Mouse (Mus musculus): ENCODE data around the gene Dchs1.

Gene Dchs1

GRCm38 (mm10) chr7:105737648-105738047 is 49.8 kb downstream of the Dchs1 start:
- no peak for TF ChIP-seq GATA4 (IDR thresholded peaks at IDR 0.05; ENCODE audit: insufficient replicate concordance, low read length)

DNA sequence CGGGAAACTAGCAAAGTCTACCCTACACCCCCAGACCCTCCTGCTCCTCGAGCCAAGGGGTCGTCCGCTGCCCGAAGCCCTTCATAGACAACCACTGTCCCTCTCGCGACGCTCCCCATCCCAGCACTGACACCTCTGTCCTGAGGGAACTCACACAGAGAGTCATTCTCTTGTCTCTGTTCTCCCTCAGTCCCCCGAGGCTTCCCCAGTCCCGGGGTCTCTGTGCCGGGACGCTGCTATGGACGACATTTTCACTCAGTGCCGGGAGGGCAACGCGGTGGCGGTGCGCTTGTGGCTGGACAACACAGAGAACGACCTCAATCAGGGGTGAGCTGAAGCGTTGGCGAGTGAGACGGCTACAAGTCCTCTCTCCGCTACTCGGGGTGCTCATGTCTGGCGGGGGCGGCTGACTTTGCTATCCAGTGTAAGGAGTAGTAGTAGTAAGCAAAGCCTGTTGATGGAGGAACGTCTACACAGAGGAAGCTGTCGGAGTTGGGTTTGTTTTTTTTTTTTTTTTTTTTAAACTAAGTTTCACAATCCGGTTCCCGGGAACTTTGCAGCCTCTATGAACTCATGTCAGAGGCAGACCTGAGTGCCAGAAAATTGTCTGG is 50.4 kb downstream of the Dchs1 start, which contains the start of gene Rrp8:
Gene Rrp8 (minus strand): TSS at position 475 of the 611 bp plus-strand sequence.
- TF ChIP-seq GATA4 (IDR thresholded peaks at IDR 0.05; ENCODE audit: insufficient replicate concordance, low read length): no peak

DNA sequence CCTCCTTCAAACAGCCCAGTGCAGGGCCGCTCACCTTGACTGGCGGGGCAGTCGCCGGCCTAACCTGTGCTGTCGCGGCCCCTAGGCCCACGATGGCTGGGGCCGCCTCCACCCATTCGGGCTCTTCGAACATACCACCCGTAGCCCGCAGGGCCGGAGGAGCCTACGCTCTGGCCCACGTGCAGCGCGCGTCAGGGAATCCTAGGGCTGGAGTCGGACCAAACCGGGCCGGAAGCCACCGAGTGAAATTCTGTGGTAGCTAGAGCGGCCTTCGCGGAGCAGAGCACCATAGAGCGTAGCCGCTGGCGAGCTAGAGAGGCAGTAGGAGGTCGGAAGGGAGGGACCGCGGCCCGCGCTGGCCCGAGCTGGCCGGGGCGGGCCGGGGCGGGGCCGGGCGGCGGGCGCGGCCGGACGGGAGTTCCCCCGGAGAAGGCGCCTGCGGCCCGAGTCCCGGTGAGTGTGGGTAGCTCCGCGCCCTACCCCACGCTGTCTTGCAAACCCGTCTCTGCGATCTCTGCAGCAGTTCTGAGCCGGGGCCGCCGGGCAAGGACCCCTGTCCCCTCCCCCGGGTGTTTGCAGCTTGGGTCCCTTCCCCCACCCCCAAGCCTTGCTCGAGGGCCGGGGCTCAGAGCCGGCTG is 51.1 kb downstream of the Dchs1 start, which contains the start of gene Ilk:
Gene Ilk (plus strand): TSS at position 329 of the 638 bp plus-strand sequence.
- TF ChIP-seq GATA4 (IDR thresholded peaks at IDR 0.05; ENCODE audit: insufficient replicate concordance, low read length): no peak; the same call in 1 of the 2 replicates

GRCm38 (mm10) chr7:105734826-105735225 is 52.6 kb downstream of the Dchs1 start:
- no peak for TF ChIP-seq GATA4 (IDR thresholded peaks at IDR 0.05; ENCODE audit: insufficient replicate concordance, low read length)

DNA sequence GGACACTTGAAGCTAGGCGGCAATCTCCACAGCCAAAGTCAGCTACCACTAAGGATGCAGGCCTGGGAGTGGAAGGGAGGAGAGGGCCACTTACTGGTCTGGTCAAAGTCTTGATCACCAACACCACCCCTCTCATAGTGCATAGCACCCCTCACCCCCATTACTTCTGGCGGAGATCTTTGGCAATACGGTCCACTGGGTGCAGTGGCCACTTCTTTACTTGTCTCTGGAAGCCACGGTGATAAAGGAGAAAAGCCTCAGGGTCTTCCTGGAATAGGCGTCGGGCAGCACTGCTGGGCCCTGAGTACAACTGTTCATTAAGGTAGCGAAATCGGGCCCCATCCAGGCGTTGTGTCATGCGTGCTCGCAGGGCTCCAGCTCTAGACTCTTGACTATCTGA is 53.6 kb downstream of the Dchs1 start:
- TF ChIP-seq GATA4 (IDR thresholded peaks at IDR 0.05; ENCODE audit: insufficient replicate concordance, low read length): no peak

DNA sequence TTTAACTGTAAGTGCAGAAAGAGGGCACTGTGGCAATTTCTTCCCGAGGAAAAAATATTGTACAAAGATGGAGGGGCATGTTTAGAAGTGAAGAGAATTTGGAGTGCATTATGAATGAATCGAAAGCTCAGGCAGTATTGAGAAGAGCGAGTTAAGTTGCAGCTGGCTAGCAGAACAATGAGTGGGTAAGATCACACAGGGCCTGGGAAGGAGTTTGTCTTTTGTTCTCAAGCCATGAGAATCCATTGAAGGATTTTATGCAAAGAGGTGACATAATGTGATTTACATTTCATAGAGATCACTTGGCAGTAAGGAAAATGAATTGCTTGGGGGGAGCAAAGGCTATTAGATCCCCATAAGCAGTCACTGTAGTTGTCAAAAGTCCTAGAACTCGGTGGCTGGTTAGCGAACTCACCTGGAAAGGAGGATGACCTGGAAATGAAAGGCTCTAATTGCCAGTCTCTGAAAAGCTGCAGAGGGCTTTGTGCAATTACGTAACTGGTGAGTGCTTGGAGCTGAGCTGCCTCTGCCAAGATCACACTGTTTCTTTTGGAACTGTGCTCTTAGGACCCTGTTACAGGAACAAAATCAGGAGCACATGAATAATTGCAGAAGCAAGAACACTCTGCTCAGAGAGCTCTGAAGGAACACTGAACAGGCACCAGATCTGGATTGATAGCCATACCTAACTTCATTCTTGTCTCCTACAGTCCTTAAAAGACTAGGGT is 58.6 kb downstream of the Dchs1 start:
- no peak for TF ChIP-seq GATA4 (IDR thresholded peaks at IDR 0.05; ENCODE audit: insufficient replicate concordance, low read length)

GRCm38 (mm10) chr7:105726980-105727325 is 60.5 kb downstream of the Dchs1 start:
- no peak for TF ChIP-seq GATA4 (IDR thresholded peaks at IDR 0.05; ENCODE audit: insufficient replicate concordance, low read length)

- TF ChIP-seq GATA4 (IDR thresholded peaks at IDR 0.05; ENCODE audit: insufficient replicate concordance, low read length): no peak
Measured at GRCm38 (mm10) chr7:105726144-105726979, 61.1 kb downstream of the Dchs1 start.

DNA sequence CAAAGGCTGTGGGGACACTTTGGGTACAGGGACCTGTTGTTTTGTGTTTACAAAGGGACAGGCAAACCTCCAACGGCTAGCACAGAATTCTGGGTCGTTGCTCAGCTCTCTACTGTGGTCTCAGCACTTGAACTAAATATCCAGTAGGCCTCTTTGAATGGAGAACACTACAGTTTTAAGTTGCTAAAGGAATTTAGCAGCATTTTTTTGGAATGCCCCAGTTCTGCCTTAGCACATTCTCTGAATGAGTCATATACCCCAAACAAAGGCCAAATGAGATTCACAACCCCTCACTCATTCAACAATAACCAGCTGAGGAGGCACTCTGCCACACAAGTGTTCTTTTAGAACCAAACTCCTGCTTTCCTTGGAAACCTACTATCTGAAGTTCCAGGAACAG is 65.5 kb downstream of the Dchs1 start:
- TF ChIP-seq GATA4 (IDR thresholded peaks at IDR 0.05; ENCODE audit: insufficient replicate concordance, low read length): no peak

DNA sequence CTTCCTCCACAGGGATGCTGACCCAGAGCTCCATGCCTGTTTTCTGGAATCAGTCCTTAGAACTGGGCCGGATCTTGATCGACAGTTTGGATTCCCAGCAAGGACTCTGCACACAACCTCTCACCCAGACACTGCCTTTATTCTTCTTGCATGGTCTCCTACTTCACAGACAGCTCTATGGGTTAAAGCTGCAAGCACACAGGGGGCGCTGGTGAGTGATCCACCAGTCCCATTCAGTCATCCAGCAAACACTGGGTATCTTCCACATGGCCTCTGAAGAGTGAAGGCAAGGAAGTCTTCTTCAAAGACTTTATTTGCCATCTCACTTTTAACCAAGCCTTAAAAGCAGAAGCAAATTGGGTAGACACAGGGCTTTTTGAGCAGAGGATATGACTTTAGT is 72.1 kb downstream of the Dchs1 start:
- TF ChIP-seq GATA4 (IDR thresholded peaks at IDR 0.05; ENCODE audit: insufficient replicate concordance, low read length): no peak

GRCm38 (mm10) chr7:105708733-105709132 is 78.7 kb downstream of the Dchs1 start:
- no peak for TF ChIP-seq GATA4 (IDR thresholded peaks at IDR 0.05; ENCODE audit: insufficient replicate concordance, low read length)

- TF ChIP-seq GATA4 (IDR thresholded peaks at IDR 0.05; ENCODE audit: insufficient replicate concordance, low read length): no peak
Measured at GRCm38 (mm10) chr7:105703816-105704215, 83.6 kb downstream of the Dchs1 start.

GRCm38 (mm10) chr7:105703184-105703583 is 84.3 kb downstream of the Dchs1 start:
- TF ChIP-seq GATA4 (IDR thresholded peaks at IDR 0.05; ENCODE audit: insufficient replicate concordance, low read length): no peak
